ENCODE assay signal across 8 mouse cellular contexts in genomic region chr11:46025962-46026392, GRCm38 (mm10). TPM values are rescaled to one million over a fixed set of nuclear protein-coding genes. Genes with fewer than 3 reads are reported as not detected.
A peak's percentile ranks its signal among the peaks of the same experiment; 100 is the strongest.
DNase-seq lines count a peak whose midpoint lies in the region; ATAC-seq and TF ChIP-seq lines count a peak whose summit lies in the region.

No protein-coding gene starts in this region.

- H3K9ac ChIP-seq in heart, embryonic 11.5 days (ENCODE audit: low read depth, low read length), result no peak overlapping the region
- no peak overlapping the region for H3K9ac ChIP-seq in lung, embryonic 14.5 days
- H3K9ac ChIP-seq in midbrain, embryonic 13.5 days (replicated peaks), result no peak overlapping the region

- peak; percentile 93 for DNase-seq in heart, adult 11 months
- peak; percentile 13 to 26 for DNase-seq in gastrocnemius, adult 8-10 months (ENCODE audit: low spot score in 2 of 2)
- peak; percentile 77 for DNase-seq in lung, embryonic 14.5 days
- no peak for DNase-seq in retina, postnatal 1 day
- DNase-seq in T-cell, adult 2 months (ENCODE audit: low spot score), result no peak

- no peaks in the 10 kb centered on the region for H3K79me3 ChIP-seq in C2C12 (ENCODE audit: low read depth)

- no peak overlapping the region for H3K4me3 ChIP-seq in heart, embryonic 11.5 days (ENCODE audit: low read depth, low read length)
- H3K4me3 ChIP-seq in C2C12 (ENCODE audit: insufficient read depth, poor library complexity, severe bottlenecking), result no peak overlapping the region
- H3K4me3 ChIP-seq in lung, embryonic 14.5 days (ENCODE audit: low read depth, low read length), result no peak overlapping the region
- H3K4me3 ChIP-seq in midbrain, embryonic 13.5 days (replicated peaks), result no peak overlapping the region

- no peak overlapping the region for H3K4me2 ChIP-seq in heart, embryonic 11.5 days
- no peak overlapping the region for H3K4me2 ChIP-seq in lung, embryonic 14.5 days
- H3K4me2 ChIP-seq in midbrain, embryonic 13.5 days (replicated peaks), result no peak overlapping the region

- ATAC-seq in heart, embryonic 11.5 days (replicated peaks; ENCODE audit: insufficient number of reproducible peaks, low FRiP score, low TSS enrichment), result no peak
- peak; percentile 75; the same call in 1 of the 2 replicates for ATAC-seq in lung, embryonic 14.5 days (ENCODE audit: insufficient read depth)
- ATAC-seq in midbrain, embryonic 13.5 days, result no peak

- H3K27me3 ChIP-seq in heart, embryonic 11.5 days (ENCODE audit: control insufficient read depth, insufficient read depth, low read length), result no peaks in the 10 kb centered on the region
- H3K27me3 ChIP-seq in C2C12 (ENCODE audit: control insufficient read depth, insufficient read depth, insufficient read length), result no peaks in the 10 kb centered on the region
- H3K27me3 ChIP-seq in lung, embryonic 14.5 days (ENCODE audit: insufficient read depth, low read length), result no peaks in the 10 kb centered on the region
- no peaks in the 10 kb centered on the region for H3K27me3 ChIP-seq in midbrain, embryonic 13.5 days

- peaks cover 12% of the 10 kb centered on the region for H3K4me1 ChIP-seq in heart, embryonic 11.5 days (ENCODE audit: control insufficient read depth, insufficient read depth, low read length)
- H3K4me1 ChIP-seq in lung, embryonic 14.5 days (ENCODE audit: insufficient read depth), result 0 out of 2 replicates have a peak, but pooled peaks cover 2% of the 10 kb centered on the region
- peaks cover 5% of the 10 kb centered on the region; the same call in 1 of the 2 replicates for H3K4me1 ChIP-seq in midbrain, embryonic 13.5 days (replicated peaks)

- H3K79me2 ChIP-seq in C2C12 (ENCODE audit: control insufficient read depth, insufficient read depth), result no peaks in the 10 kb centered on the region

- H3K36me3 ChIP-seq in heart, embryonic 11.5 days (ENCODE audit: control insufficient read depth, insufficient read depth, low read length), result no peaks in the 10 kb centered on the region
- no peaks in the 10 kb centered on the region for H3K36me3 ChIP-seq in C2C12 (ENCODE audit: control insufficient read depth, insufficient read depth)
- H3K36me3 ChIP-seq in lung, embryonic 14.5 days (ENCODE audit: insufficient read depth), result no peaks in the 10 kb centered on the region
- no peaks in the 10 kb centered on the region for H3K36me3 ChIP-seq in midbrain, embryonic 13.5 days

- TF ChIP-seq CTCF in C2C12 (IDR thresholded peaks at IDR 0.05; ENCODE audit: control insufficient read depth, insufficient read depth, insufficient read length), result no peak
- TF ChIP-seq CTCF in lung, embryonic 14.5 days (IDR thresholded peaks at IDR 0.05; ENCODE audit: low read depth), result no peak

- H3ac ChIP-seq in C2C12 (ENCODE audit: control insufficient read depth, insufficient read length, low read depth), result no peak overlapping the region

- H3K27ac ChIP-seq in heart, embryonic 11.5 days (ENCODE audit: low read depth, low read length), result no peak overlapping the region
- peak overlapping the region; percentile 1; the same call in 1 of the 2 replicates for H3K27ac ChIP-seq in lung, embryonic 14.5 days (ENCODE audit: low read depth)
- H3K27ac ChIP-seq in midbrain, embryonic 13.5 days, result no peak overlapping the region

- no peaks in the 10 kb centered on the region for H3K9me3 ChIP-seq in heart, embryonic 11.5 days (replicated peaks; ENCODE audit: control insufficient read depth, low read length)
- H3K9me3 ChIP-seq in lung, embryonic 14.5 days (ENCODE audit: low read depth, low read length), result no peaks in the 10 kb centered on the region
- no peaks in the 10 kb centered on the region for H3K9me3 ChIP-seq in midbrain, embryonic 13.5 days

- WGBS in heart, embryonic 11.5 days (ENCODE audit: insufficient replicate concordance), result 49% methylated on average over 7 of the region's 7 CpGs
- WGBS in lung, embryonic 14.5 days, result 12% methylated on average over 7 of the region's 7 CpGs
- 38% methylated on average over 7 of the region's 7 CpGs for WGBS in midbrain, embryonic 13.5 days

TF ChIP-seq in C2C12, 6 proteins besides CTCF, POLR2A, EP300 and RAD21:
- peak; percentile 57 for TF ChIP-seq MYOD1 (IDR thresholded peaks at IDR 0.05; ENCODE audit: control insufficient read depth, insufficient read length, low read depth)
- TF ChIP-seq MYOG (IDR thresholded peaks at IDR 0.05; ENCODE audit: control insufficient read depth, extremely low read depth, insufficient read length), result no peak
- no peak for TF ChIP-seq CEBPB (IDR thresholded peaks at IDR 0.05; ENCODE audit: low read depth)
- no peak for TF ChIP-seq MAX (IDR thresholded peaks at IDR 0.05)
- no peak for TF ChIP-seq FOSL1 (IDR thresholded peaks at IDR 0.05; ENCODE audit: insufficient read depth, low read length, poor library complexity, severe bottlenecking)
- TF ChIP-seq USF1 (IDR thresholded peaks at IDR 0.05; ENCODE audit: low read depth), result no peak

RNA-seq across cellular contexts. Expression of gene Gm12166, which starts 26.1 kb away (rescaled TPM):
- 2.4 and 9.0 TPM in 2 replicates for polyA plus RNA-seq in heart, embryonic 11.5 days (2014; fragmentation: Nextera tagmentation; extraction: Ambion mirVana)
- polyA plus RNA-seq in C2C12 (2012; fragmentation: generic; extraction: Trizol), result 4.0 TPM
- total RNA-seq in gastrocnemius, adult 8-10 months (2022), result 1 to 10 TPM in 2 of 4 experiments, under 1 TPM in 1, not detected in 1; 0.86 to 1.9 (median 1.2) TPM
- polyA plus RNA-seq in lung, embryonic 14.5 days (2014; fragmentation: Nextera tagmentation; extraction: Ambion mirVana), result 4.9 and 6.1 TPM in 2 replicates
- 6.1 and 7.1 TPM in 2 replicates for polyA plus RNA-seq in midbrain, embryonic 13.5 days (2015; fragmentation: Nextera tagmentation; extraction: Ambion mirVana)

RNA-seq across cellular contexts. Expression of gene Adam19, which starts 29.8 kb away (rescaled TPM):
- polyA plus RNA-seq in heart, embryonic 11.5 days (2014; fragmentation: Nextera tagmentation; extraction: Ambion mirVana), result 24.4 and 31.7 TPM in 2 replicates
- polyA plus RNA-seq in C2C12 (2012; fragmentation: generic; extraction: Trizol), result 14.0 TPM
- total RNA-seq in gastrocnemius, adult 8-10 months (2022), result 1 to 10 TPM; 1.5 to 2.8 (median 2.2) TPM
- 25.4 and 27.0 TPM in 2 replicates for polyA plus RNA-seq in lung, embryonic 14.5 days (2014; fragmentation: Nextera tagmentation; extraction: Ambion mirVana)
- 8.8 and 10.5 TPM in 2 replicates for polyA plus RNA-seq in midbrain, embryonic 13.5 days (2015; fragmentation: Nextera tagmentation; extraction: Ambion mirVana)

RNA-seq across cellular contexts. Expression of gene Sox30, which starts 45.9 kb away (rescaled TPM):
- polyA plus RNA-seq in heart, embryonic 11.5 days (2014; fragmentation: Nextera tagmentation; extraction: Ambion mirVana), result 0.07 and 0.40 TPM in 2 replicates
- polyA plus RNA-seq in C2C12 (2012; fragmentation: generic; extraction: Trizol), result 0.01 TPM
- total RNA-seq in gastrocnemius, adult 8-10 months (2022), result not detected
- polyA plus RNA-seq in lung, embryonic 14.5 days (2014; fragmentation: Nextera tagmentation; extraction: Ambion mirVana), result 0.09 and 0.12 TPM in 2 replicates
- polyA plus RNA-seq in midbrain, embryonic 13.5 days (2015; fragmentation: Nextera tagmentation; extraction: Ambion mirVana), result 0.05 TPM in 1 of 2 replicates, not detected in the other

Comparison
In these comparisons a context has a peak if more than half of its experiments do, and no peak if none do; other contexts are left out.
1. DNase-seq: peak in heart, adult 11 months (single experiment), gastrocnemius, adult 8-10 months (2 of 2) and lung, embryonic 14.5 days (single experiment); none in retina, postnatal 1 day (single experiment) and T-cell, adult 2 months (single experiment).